Mouse (Mus musculus): ENCODE results near the gene S100a4. TPM values are rescaled to one million over a fixed set of nuclear protein-coding genes. Genes with fewer than 3 reads are reported as not detected.

S100a4 gene
- total RNA-seq (2021) = 1 to 10 TPM; 3.7 to 4.0 TPM

DNA sequence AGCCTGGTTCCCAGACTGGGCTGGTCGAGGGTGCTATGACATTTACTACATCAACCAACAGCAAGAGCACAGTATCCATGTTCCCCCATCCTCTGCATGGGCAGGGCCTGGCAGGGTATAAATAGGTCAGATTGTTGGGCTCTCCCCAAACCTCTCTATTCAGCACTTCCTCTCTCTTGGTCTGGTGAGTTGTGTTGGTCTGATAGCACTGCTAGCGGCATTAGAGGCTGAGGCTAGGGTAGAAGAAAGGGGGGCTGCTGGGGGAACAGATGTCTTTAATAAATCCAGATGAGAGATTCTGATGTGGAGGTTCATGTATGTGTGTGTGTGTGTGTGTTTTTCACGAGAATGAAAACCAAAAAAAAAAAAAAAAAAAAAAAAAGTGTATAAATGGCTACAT lies at the start of gene S100a4:
TSS of gene S100a4 (plus strand) at position 149 of the 400 bp plus-strand sequence.
- no peak for DNase-seq (ENCODE audit: low spot score in 2 of 2)
- intact Hi-C loops (cut with DNase I) = no loop called here

DNA sequence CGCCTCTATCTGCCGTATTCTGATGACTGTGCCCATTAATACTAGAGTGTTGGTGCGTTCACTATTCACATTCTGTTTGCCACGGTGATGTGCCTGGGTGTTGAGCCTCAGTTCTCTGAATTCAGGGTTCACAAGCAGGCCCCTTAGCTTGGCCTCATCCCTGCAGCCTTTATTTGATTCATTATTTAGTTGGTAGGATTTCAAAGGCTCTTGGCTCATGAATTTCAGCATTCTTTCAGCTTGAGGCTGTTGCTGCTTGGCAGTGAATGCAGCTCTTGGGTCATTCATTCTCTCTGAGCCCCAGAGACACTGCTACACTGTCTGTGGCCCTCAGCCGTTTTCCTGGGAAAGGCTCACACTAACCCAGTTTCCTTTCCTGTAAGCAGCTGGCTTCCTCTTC lies 47.6 kb upstream of the S100a4 start:
- no peak for DNase-seq (ENCODE audit: low spot score in 2 of 2)
- intact Hi-C loops (cut with DNase I) = no loop called here

DNA sequence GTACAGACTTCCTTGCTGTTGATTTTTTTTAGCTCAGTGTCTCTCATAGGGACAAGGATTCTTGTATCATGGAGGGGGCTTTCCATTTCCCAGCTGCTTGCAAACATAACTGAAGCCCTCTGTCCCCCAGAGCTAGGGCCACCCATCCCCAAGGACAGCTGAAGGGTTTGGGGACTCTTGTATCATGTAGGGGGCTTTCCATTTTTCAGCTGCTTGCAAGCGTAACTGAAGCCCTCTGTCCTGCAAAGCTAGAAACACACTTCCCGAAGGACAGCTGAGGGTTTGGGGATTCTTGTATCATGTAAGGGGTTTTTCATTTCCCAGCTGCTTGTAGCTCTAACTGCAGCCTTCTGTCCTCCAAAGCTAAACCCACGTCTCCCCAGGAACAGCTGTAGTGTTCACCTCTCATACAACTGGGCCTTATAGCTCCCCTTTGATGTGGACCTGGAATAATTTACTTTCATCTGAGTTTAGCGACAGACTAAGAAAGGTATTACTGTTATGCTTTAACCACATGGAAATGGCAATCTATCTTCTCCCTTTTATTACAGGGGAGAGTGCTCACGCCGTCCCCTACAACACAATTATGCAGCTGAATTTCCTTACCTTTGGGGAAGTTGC lies 43.5 kb upstream of the S100a4 start, which contains the start of gene S100a3:
TSS of gene S100a3 (plus strand) at position 571 of the 621 bp plus-strand sequence.
- DNase-seq (ENCODE audit: low spot score in 2 of 2) = no peak
- intact Hi-C loops (cut with DNase I) = no loop called here

DNA sequence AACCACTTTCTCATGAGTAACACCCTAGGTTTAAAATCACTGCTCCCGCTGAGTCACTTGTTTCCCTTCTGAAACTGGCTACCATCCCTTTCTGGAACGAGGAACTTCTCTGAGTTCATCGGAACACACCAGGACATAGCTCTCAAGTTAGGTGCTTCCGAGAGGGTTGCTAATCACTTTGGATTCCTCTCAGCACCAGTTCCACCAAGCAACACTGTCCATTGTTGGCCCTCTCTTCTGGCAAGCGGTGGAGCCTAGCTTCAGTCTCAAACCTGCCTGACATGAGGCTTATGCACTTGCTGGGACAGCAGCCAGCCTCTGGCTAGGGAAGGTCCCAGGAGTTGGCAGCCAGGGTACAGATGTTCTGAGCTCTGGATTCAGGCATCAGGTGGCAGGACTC lies 28.9 kb upstream of the S100a4 start:
- intact Hi-C loops (cut with DNase I) = loop anchor here (5.0 kb wide), 1 partner anchor 47 kb away; the partner anchor contains the start of gene S100a14
- no peak for DNase-seq (ENCODE audit: low spot score in 2 of 2)

DNA sequence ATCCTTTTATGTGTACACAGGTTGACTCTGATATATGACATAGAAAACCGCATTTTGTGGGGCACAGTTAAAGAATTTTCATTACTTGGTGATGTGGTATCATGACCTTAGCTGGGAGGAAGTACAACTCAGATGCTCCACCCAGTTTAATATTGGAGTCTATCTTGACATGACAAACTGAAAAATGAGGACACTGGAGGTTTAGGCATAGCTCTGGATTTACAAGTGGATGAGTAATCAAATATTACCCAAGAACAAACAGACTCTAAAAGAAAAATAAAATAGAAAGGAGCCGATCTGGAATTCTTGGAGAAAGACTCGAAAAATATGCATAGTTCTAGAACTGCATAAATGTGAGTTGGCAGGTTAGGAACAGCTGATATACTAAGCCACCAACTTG lies 28.3 kb upstream of the S100a4 start:
- intact Hi-C loops (cut with DNase I) = loop anchor here (5.0 kb wide), 1 partner anchor 48 kb away; the partner anchor contains the start of gene S100a14
- DNase-seq (ENCODE audit: low spot score in 2 of 2) = no peak

DNA sequence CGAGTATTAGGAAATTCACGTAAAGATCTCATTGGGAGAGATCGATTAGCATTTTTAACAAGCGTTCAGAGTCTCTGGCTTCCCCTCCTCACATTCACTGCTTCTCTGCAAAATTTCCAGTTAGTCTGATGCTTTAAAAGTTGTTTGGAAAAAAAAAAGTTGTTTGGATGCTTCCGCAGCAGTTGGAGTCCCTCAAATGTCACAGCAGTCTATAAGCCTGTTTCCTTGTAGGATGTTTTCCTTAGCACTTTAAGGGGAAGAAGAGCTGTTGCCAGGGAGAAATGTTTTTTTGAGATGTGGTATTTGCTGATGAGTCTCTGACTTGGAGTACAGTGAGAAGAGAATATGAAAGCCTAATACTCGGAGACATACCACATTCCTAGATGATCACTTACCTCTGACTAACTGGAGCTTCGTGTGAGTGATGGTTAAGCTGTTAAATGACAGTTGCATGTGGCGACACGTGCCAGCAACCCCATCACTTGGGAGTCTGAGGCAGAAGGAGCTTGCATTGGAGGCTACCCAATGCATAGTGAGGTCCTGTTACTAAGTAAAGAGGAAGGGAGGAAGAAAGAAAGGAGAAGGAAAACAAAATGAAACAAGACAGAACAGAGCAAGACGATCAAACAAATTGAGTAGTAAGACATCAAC lies 27.1 kb upstream of the S100a4 start:
- no peak for DNase-seq (ENCODE audit: low spot score in 2 of 2)
- intact Hi-C loops (cut with DNase I) = loop anchor here (5.0 kb wide), 1 partner anchor 49 kb away; the partner anchor contains the start of gene S100a14

DNA sequence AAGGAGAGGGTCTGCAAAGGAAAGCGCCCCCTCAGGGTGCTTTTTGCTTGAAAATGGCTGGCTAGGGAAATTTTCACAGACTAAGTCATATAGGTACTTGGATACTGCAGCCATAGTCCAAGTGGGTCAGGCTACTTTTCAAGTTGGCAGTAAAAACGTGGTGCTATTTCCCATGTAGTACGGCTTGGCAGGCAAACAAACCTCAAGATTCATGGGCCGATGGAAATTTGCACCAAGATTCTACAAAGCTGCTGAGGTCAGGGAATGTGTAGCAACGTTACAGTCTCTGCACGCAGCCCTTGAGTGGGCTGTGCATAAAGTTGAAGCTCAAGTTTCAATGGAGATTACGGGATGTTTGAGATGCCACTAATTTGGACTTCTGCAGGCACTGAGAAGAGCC lies 24.1 kb upstream of the S100a4 start:
- intact Hi-C loops (cut with DNase I) = loop anchor here (5.0 kb wide), 1 partner anchor 52 kb away; the partner anchor contains the start of gene S100a14
- DNase-seq (ENCODE audit: low spot score in 2 of 2) = no peak

DNA sequence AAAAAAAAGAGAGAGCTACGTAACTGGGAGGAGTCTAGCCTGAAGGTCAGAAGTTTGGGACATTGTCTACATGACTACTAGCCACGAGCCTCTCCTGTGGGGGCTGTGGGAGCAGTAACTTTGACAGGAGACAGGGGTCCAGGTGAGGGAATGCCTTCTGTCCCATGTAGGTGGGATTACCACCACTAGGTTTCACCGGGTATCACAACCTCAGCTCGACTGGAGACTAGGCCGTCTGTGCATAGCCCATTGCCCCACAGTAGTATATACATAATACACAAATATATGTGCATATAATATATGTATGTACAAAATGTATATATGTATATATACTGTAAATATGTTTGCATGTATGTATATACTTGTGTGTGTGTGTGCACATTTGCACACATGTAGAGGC lies 22.4 kb upstream of the S100a4 start:
- DNase-seq (ENCODE audit: low spot score in 2 of 2) = no peak
- intact Hi-C loops (cut with DNase I) = no loop called here

DNA sequence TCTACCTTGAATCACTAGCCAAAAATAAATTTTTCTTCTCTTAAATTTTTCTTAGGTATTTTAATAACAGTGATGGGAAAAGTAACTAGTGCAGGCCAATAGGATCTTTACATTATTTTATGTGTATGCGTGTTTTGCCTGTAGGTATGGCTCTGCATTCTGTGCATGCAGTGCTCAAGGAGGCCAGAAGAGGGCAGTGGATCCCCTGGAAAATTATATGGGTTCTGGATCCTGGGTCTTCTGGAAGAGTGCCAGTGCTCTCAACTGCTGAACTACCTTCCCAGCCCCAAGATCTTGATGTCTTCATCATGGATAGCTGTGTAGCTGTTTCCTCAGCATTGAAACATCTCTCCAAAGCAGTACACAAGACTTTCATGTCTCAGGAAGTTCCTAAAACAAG lies 21.4 kb upstream of the S100a4 start:
- no peak for DNase-seq (ENCODE audit: low spot score in 2 of 2)
- intact Hi-C loops (cut with DNase I) = no loop called here

DNA sequence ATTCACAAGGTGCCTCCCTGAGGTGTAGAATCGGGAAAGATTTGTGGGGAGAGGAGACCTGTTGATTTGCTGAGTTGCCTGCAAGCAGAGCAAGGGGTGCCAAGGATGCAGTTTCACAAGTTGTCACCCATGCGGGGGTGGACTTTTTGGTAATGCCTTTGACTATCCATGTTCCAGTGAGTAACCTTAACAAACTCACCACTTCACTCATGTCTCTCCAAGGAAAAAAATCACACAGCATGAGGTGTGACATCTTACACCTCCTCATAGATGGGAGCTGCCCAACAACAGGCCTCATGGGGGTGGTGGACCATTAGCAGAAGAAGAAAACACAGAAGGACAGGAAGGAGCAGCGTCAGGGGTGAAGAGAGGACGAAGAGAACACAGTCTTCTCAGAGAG lies 21.0 kb upstream of the S100a4 start:
- intact Hi-C loops (cut with DNase I) = no loop called here
- DNase-seq (ENCODE audit: low spot score in 2 of 2) = no peak

DNA sequence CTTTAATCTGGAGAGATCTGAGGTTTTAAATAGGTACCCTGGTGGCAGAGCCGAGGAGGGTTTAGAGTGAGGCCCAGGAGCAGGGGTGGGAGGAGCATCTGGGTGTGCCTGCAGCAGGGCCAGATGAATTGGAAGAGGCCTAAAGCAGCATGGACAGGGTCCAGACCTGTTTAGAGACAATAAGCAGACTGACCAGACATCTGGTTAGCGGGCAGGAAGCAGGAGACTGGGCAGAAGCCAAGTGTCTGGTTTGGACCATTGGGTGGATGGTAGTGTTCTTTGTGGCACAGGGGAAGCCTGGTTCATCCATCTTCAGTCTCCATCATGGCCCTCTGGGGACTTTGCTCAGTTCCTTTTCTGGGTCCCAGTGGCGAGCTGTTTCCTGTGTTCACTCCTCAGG lies 19.7 kb upstream of the S100a4 start:
- no peak for DNase-seq (ENCODE audit: low spot score in 2 of 2)
- intact Hi-C loops (cut with DNase I) = no loop called here

DNA sequence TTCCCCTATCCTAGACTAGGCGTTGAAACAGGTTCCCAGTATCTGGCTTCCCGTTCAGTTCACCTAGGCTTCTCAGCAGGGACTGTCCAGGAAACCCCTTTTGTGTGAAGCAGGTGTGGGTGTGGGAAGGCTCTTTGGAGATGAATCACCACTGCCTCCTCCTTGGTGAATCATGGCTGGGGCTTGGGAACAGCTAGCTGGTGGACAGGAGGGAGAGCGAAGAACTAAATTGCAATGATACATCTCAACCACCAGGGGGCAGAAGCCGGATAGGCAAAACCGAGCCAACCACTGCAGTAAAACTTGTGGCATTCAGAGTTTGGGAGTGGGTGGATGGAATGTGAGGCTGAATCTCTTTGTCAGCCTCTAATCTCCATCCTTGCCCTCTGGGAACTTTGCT lies 18.0 kb upstream of the S100a4 start:
- intact Hi-C loops (cut with DNase I) = loop anchor here (1.0 kb wide), 1 partner anchor 30 kb away; no protein-coding TSS in a partner anchor
- DNase-seq (ENCODE audit: low spot score in 2 of 2) = peak; percentile 72 to 74

DNA sequence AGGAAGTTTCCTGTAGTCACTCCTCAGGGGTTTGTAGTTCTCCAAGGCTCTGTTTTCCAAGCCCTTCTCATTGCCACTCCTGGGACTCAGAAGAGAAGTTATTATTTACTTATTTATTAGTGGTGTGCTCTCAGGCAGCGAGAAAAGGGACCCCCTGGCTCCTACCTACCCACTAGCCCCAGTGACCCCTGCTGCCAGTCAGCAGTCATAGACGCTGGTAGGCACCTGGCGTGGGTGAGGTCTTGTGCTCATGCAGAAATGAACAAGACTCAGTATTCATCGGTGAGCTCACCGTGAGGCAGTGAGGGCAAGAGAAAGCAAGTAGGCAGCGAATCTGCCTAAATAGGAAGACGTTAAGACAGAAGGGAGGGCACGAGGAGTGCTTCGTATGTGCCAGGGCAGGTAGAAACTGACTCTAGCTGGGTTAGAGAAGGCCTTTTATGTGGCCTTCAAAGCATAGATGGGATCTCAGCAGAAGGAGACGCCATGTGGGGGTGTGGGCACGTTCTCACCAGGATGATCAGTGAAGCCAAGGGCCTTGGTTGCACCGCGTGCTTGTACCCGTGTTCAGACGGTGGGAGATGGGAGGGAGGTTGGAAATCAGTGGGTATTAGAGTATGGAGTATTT lies 17.4 kb upstream of the S100a4 start:
- no peak for DNase-seq (ENCODE audit: low spot score in 2 of 2)
- intact Hi-C loops (cut with DNase I) = loop anchor here (2.0 kb wide), 1 partner anchor 63 kb away; no protein-coding TSS in a partner anchor

DNA sequence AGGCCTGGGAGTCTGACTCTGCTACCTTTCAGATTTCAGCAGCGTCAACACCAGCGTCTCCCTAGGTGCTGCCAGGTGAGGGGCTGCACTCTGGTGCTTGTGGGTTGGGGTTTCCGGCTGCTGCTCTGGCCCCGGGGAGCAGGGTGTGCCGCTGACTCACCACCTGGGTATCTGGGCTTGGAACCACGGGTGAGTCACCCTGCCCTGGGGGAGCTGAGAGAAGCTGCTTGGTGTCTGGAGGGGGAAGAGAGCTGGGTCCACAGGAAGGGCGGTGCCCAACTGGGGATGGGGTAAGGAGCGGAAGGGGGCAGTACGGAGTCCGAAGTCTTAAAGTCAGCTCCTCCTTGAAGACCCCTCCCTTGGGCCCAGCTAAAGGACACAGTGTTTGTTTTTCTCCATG lies 16.7 kb upstream of the S100a4 start:
- intact Hi-C loops (cut with DNase I) = loop anchor here (1.0 to 2.0 kb wide), 2 partner anchors 25 to 62 kb away; partner anchors contain the start of gene S100a6
- DNase-seq (ENCODE audit: low spot score in 2 of 2) = peak in 1 of 2 experiments; percentile 38

DNA sequence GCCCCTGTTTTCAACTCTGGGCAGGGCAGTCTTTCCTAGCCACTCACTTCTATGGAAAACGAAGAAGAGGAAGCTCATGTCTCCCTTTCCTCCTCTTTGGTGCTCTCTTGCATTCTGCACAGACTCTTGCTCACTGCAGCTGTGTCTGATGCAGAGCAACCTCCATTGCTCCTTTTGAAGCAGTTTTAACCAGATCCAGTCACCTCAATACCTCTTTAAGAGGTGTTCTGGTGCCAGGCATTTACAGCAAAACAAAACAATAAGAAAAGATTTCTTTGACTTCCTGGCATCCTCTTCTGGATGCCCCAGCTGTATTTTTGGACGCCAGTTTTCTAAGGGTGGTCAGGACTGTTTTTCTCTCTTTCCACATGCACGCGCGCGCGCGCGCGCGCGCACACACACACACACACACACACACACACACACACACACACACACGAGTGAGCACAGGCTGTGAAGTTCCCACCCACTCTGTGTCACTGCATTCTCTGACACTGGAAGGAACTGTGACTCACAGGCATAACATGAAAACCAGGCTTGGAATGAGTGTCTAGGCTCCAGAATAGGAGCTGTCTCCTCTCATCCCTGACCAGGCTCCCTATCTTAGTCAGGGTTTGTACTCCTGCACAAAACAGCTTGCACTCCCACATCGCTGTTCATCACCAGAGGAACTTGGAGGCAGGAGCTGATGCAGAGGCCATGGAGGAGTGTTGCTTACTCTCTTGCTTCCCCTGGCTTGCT lies 16.0 kb upstream of the S100a4 start:
- intact Hi-C loops (cut with DNase I) = loop anchor here (1.0 to 2.0 kb wide), 2 partner anchors 25 to 61 kb away; partner anchors contain the start of gene S100a6
- peak; percentile 46 to 66 for DNase-seq (ENCODE audit: low spot score in 2 of 2)

DNA sequence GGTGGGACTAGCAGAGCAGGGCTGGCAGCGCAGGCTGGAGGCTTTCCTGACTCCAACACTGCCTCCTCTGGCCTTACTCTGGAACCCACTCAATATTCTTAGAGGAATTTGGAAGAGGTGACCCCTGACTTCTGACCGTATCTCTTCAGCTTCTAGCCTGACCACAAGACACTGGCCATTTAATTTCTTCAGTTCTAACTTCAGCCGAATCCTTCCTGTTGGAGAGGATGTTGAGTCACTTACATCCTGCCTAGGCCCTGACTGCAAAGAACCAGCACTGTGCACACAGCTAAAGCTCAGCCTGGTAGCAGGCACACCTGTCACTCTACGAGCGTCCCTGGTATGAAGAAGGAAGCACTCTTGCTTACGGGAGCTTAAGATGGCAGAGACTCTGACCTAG lies 14.2 kb upstream of the S100a4 start:
- DNase-seq (ENCODE audit: low spot score in 2 of 2) = no peak
- intact Hi-C loops (cut with DNase I) = no loop called here

DNA sequence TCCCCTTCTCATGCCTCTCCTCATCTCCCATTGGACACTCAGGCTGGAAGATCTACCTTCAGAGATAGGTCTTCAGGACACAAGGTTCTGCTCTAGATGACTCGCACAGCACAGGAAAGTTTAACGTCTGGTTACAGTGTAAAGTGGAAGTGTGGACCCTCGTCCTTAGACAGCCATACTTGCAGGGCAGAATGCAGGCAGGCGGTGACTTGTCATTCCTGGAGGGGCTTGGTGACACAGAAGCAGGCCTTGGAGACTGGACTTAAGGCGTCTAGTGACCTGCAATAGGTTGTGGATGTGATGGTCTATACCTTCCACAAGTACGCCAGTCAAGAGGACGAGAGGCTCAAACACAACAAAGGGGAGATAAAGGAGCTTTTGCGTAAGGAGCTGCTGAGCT lies 13.6 kb upstream of the S100a4 start, which contains the start of gene S100a2:
TSS of gene S100a2 (plus strand) at position 301 of the 400 bp plus-strand sequence.
- intact Hi-C loops (cut with DNase I) = no loop called here
- no peak for DNase-seq (ENCODE audit: low spot score in 2 of 2)

DNA sequence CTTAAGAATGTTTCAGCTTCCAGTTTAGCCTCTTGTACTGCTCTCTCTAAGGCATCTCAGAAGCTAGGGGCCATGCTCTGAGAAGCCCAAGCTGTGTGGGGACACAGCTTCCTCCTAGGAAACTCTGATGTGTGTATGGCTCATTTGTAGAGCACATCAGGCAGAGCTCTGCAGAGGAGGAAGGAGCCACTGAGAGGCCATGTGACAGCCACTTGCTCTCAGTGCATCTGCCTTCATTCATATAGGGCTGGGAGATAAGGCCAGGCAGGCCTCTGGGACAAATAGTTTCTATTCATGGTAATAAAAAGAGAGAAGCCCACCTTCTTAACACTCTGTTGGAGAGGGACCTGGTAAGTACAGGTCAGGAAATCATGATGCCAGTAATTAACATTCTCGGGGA lies 9.1 kb upstream of the S100a4 start:
- intact Hi-C loops (cut with DNase I) = no loop called here
- DNase-seq (ENCODE audit: low spot score in 2 of 2) = no peak

DNA sequence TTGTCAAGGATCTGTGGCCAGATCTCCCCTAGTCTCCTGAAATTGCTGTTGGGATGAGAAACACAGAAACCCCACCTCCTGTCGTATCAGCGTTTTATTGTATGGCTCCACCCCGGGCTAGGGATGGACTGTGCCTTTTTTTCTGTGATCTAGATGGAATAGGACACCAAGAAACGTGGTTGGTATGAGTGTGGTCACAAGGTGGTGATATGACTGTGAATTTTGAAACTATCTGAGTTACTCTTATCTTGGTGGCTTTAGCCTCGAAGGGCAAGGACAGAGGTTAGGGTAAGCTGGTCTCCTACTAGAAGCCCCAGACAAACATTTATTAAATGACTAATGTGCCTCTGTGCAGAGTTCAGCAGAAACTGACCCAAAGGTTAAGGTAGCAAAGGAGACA lies 8.0 kb upstream of the S100a4 start:
- no peak for DNase-seq (ENCODE audit: low spot score in 2 of 2)
- intact Hi-C loops (cut with DNase I) = no loop called here

DNA sequence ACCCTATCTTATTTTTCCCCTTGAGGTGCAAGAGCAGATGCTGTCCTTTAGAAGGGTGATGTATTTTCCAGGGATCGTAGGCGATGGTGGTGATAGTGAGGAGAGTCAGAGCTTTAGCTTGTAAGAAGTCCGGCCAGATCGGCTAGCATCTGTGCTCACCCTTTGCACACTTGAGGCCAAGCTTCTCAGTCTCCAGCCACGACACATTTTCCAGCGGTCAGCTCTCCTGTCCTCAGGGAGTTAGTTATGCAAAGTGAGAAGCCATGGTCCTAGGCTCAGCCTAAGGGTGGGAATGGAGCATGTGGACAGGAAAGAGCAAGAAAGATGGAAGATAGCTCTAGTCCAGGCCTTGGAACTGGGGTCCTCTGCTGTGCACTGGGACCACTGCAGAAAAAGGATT lies 6.8 kb upstream of the S100a4 start:
- intact Hi-C loops (cut with DNase I) = no loop called here

More for the DNA sequence above, 6.8 kb upstream of the S100a4 start:
- no peak for DNase-seq (ENCODE audit: low spot score in 2 of 2)

Measured in left cerebral cortex, postnatal 36 days (tissue).